Mouse (Mus musculus) testis, adult 2 months (tissue): Measurements from ENCODE around the gene Ldlrad3. TPM values are rescaled to one million over a fixed set of nuclear protein-coding genes. Genes with fewer than 3 reads are reported as not detected.
A peak's percentile ranks its signal among the peaks of the same experiment; 100 is the strongest.

Source experiments
- H3K27ac ChIP-seq: fragments of 200-500 bp; 2 replicates; pipeline ENCODE4 v1.5.1; 2012; ENCODE audit warnings: low read depth, low read length; ENCODE audit not compliant: control insufficient read depth, insufficient read depth
- H3K27me3 ChIP-seq: fragments of 200-500 bp; 2 replicates; pipeline ENCODE4 v1.6.1; 2012; ENCODE audit warnings: mild to moderate bottlenecking, low read length, moderate library complexity; ENCODE audit not compliant: control insufficient read depth, insufficient read depth
- H3K36me3 ChIP-seq: fragments of 200-500 bp; 2 replicates; pipeline ENCODE4 v1.6.1; 2012; ENCODE audit warnings: mild to moderate bottlenecking, low read length; ENCODE audit not compliant: control insufficient read depth, insufficient read depth
- H3K4me1 ChIP-seq: fragments of 200-500 bp; 2 replicates; pipeline ENCODE4 v1.6.1; 2012; ENCODE audit warnings: low read length; ENCODE audit not compliant: control insufficient read depth, insufficient read depth
- H3K4me3 ChIP-seq: fragments of 200-500 bp; 2 replicates; pipeline ENCODE4 v1.5.1; 2012; ENCODE audit warnings: low read depth, mild to moderate bottlenecking, low read length, moderate library complexity, mixed read lengths; ENCODE audit not compliant: control insufficient read depth
- CTCF ChIP-seq: fragments of 200-500 bp; IDR thresholded peaks from 2 replicates; pipeline ENCODE4 v1.5.1; 2012; ENCODE audit warnings: low read depth, mild to moderate bottlenecking, inconsistent platforms, low read length, moderate library complexity; ENCODE audit not compliant: control insufficient read depth, insufficient read depth, insufficient replicate concordance
- POLR2A ChIP-seq: fragments of 200-500 bp; IDR thresholded peaks from 2 replicates; pipeline ENCODE4 v1.6.1; 2012; ENCODE audit warnings: low read depth, mild to moderate bottlenecking, inconsistent platforms, low read length, moderate library complexity; ENCODE audit not compliant: control insufficient read depth
- polyA plus RNA-seq: library from polyadenylated mRNA; depleted of rRNA; stranded (reverse); fragments of >200 nt; gene quantifications from 2 replicates; pipeline ENCODE4 v1.2.3, GENCODE M21; 2012

Ldlrad3 gene
- polyA plus RNA-seq, 1 experiment, result 1.8 TPM

DNA sequence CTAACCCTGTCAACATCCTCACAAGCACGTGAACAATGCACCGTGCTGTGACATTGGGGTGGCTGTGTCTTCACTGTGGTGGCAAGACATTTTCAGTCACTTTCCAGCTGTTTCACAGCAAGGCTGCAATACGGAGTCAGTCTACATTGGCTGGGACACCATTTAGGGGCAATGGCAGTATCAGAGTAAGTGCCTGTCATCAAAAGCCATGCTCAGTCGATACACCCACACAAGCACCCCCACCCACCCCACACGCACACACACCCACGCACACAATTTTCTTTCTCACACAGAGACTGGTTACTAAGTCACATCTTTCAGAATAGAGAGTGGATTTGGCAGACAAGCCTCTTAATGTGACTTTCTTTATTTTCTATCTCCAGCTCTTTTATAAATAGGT, 156.0 kb downstream of the Ldlrad3 start:
- no peak for TF ChIP-seq POLR2A
- TF ChIP-seq CTCF, result no peak
- H3K27me3 ChIP-seq, result no peaks in the 10 kb centered on the region
- no peaks in the 10 kb centered on the region for H3K4me1 ChIP-seq
- H3K36me3 ChIP-seq, result no peaks in the 10 kb centered on the region
- no peak overlapping the region for H3K4me3 ChIP-seq
- H3K27ac ChIP-seq, result no peak overlapping the region

GRCm38 (mm10) chr2:102029682-102030081, 156.5 kb downstream of the Ldlrad3 start:
- Histone ChIP-seq H3K27me3 (no peaks in the 10 kb centered on the region), H3K4me3 (no peak overlapping the region), H3K36me3 (no peaks in the 10 kb centered on the region), H3K4me1 (no peaks in the 10 kb centered on the region), H3K27ac (no peak overlapping the region)
- TF ChIP-seq CTCF (no peak), POLR2A (no peak)

GRCm38 (mm10) chr2:102027265-102027664, 158.9 kb downstream of the Ldlrad3 start:
- Histone ChIP-seq H3K4me1 (no peaks in the 10 kb centered on the region), H3K4me3 (peak overlapping the region; percentile 52), H3K27me3 (no peaks in the 10 kb centered on the region), H3K27ac (no peak overlapping the region), H3K36me3 (no peaks in the 10 kb centered on the region)
- TF ChIP-seq POLR2A, result no peak
- no peak for TF ChIP-seq CTCF

GRCm38 (mm10) chr2:102026156-102026555, 160.0 kb downstream of the Ldlrad3 start:
- no peaks in the 10 kb centered on the region for H3K4me1 ChIP-seq
- no peaks in the 10 kb centered on the region for H3K27me3 ChIP-seq
- TF ChIP-seq CTCF (no peak), POLR2A (no peak)
- no peaks in the 10 kb centered on the region for H3K36me3 ChIP-seq
- no peak overlapping the region for H3K4me3 ChIP-seq
- H3K27ac ChIP-seq, result no peak overlapping the region

DNA sequence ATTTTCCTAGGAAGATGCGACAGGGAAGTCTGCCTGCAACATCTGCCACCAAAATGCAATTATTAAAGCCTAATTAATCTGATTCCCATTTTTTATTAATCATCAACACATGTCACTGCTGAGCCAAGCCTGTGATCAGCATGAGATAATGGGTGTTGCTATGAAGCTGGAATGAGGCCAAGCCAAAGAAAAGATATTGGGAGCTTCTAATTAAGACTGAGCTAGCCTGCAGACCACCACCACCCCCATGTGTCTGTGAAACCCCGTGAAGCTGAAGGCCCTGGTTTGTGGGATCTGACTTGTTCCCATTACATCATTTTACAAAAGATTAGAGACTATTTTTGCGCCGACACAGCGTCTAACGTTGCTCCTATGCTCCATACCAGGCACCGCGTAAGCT, 161.7 kb downstream of the Ldlrad3 start:
- Histone ChIP-seq H3K4me3 (no peak overlapping the region), H3K27me3 (no peaks in the 10 kb centered on the region), H3K36me3 (no peaks in the 10 kb centered on the region), H3K4me1 (no peaks in the 10 kb centered on the region), H3K27ac (no peak overlapping the region)
- TF ChIP-seq CTCF (no peak), POLR2A (no peak)

DNA sequence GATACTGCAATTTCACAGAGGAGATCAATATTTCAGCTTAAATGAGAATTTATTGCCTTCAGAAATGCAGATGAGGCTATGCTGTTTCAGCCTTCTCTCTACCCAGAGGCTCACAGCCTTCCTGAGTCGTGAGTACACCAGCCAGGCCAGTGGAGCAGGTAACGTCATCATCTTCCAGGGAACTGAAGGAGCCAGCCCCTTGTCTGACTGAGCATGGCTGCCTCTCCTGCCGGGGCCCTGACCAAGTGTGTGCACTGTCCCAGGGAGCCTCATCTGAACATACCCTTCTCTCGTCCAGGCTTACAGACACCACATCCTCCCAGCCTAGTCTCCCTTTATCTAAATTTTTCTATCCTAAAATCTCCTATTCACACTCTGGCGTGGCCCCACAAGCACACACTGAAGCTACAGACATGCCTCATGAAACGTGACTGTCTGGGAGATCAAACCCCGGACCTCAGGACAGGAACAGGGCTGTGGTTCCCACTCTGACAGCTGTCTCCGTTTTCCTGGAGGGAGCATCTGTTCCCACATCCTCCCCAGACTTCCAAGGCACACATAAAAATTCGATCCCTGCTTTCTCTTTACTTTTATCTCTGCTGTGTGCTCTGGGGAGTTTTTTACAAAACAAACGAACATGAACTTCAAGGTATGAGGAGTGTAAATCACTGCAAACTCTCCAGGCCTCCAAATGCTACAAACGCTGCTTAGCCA, 164.7 kb downstream of the Ldlrad3 start:
- H3K4me3 ChIP-seq, result no peak overlapping the region
- no peaks in the 10 kb centered on the region for H3K27me3 ChIP-seq
- H3K4me1 ChIP-seq, result no peaks in the 10 kb centered on the region
- TF ChIP-seq POLR2A (no peak), CTCF (no peak)
- no peak overlapping the region for H3K27ac ChIP-seq
- no peaks in the 10 kb centered on the region for H3K36me3 ChIP-seq

DNA sequence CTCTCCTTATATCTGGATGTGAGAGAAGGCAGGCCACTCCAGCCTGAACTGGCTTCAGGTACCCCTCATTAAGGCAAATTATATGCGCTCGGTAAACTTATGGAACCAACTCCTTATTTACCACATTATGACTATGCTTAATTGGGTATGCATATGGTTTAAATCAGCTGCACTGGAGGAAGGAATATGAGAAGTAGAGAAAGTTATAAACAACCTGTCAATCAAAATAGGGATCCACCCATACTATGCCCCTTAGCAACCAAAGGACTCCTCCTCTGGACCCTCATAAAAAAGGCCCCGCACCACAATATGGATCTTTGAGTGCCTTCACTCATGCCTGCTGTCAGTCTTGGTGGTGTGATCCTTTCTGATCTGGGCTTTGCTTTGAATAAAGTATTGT, 165.6 kb downstream of the Ldlrad3 start:
- no peak overlapping the region for H3K27ac ChIP-seq
- no peaks in the 10 kb centered on the region for H3K4me1 ChIP-seq
- no peaks in the 10 kb centered on the region for H3K27me3 ChIP-seq
- no peak for TF ChIP-seq POLR2A
- TF ChIP-seq CTCF, result no peak
- H3K4me3 ChIP-seq, result no peak overlapping the region
- H3K36me3 ChIP-seq, result no peaks in the 10 kb centered on the region

- Histone ChIP-seq H3K27ac (no peak overlapping the region), H3K4me1 (no peaks in the 10 kb centered on the region), H3K4me3 (no peak overlapping the region), H3K36me3 (no peaks in the 10 kb centered on the region), H3K27me3 (no peaks in the 10 kb centered on the region)
- TF ChIP-seq POLR2A (no peak), CTCF (no peak)
Measured at GRCm38 (mm10) chr2:102014538-102015113, 171.6 kb downstream of the Ldlrad3 start.
